Mouse (Mus musculus) liver, postnatal 0 days (tissue): ENCODE measurements around the gene Ptpn7. TPM values are rescaled to one million over a fixed set of nuclear protein-coding genes. Genes with fewer than 3 reads are reported as not detected.

Source experiments
- ATAC-seq: fragments of 200-750 bp; cut with Nextera tagmentation; 2 replicates; pipeline ENCODE4 v1.8.0; 2017; ENCODE audit warnings: mild to moderate bottlenecking, moderate library complexity
- DNase-seq: peaks from one replicate; pipeline ENCODE4 v3.0.0-alpha.2; 2016
- H3K27ac ChIP-seq: fragments of 300-500 bp; sonication (generic); 2 replicates; pipeline ENCODE4 v1.5.1; 2014; ENCODE audit warnings: antibody characterized with exemption, moderate library complexity, mild to moderate bottlenecking, low read depth
- H3K27me3 ChIP-seq: fragments of 300-500 bp; sonication (generic); 2 replicates; pipeline ENCODE4 v1.6.1; 2014; ENCODE audit warnings: low read length, control low read depth, mixed read lengths; ENCODE audit not compliant: insufficient read depth
- H3K36me3 ChIP-seq: fragments of 300-500 bp; sonication (generic); replicated peaks from 2 replicates; pipeline ENCODE4 v1.6.1; 2014; ENCODE audit warnings: mild to moderate bottlenecking, control low read depth, low read length, moderate library complexity, mixed read lengths; ENCODE audit not compliant: insufficient read depth
- H3K4me1 ChIP-seq: fragments of 300-500 bp; sonication (generic); 2 replicates; pipeline ENCODE4 v1.6.1; 2014; ENCODE audit warnings: antibody characterized with exemption, mild to moderate bottlenecking, control low read depth; ENCODE audit not compliant: insufficient read depth
- H3K4me2 ChIP-seq: fragments of 300-500 bp; sonication (generic); 2 replicates; pipeline ENCODE4 v1.6.1; 2014; ENCODE audit warnings: low read depth, mild to moderate bottlenecking, low read length, moderate library complexity, mixed read lengths
- H3K4me3 ChIP-seq: fragments of 300-500 bp; sonication (generic); 2 replicates; pipeline ENCODE4 v1.5.1; 2014; ENCODE audit warnings: low read depth, low read length
- H3K9ac ChIP-seq: fragments of 300-500 bp; sonication (generic); replicated peaks from 2 replicates; pipeline ENCODE4 v1.6.1; 2014; ENCODE audit warnings: mild to moderate bottlenecking, moderate library complexity
- H3K9me3 ChIP-seq: fragments of 300-500 bp; sonication (generic); 2 replicates; pipeline ENCODE4 v1.6.1; 2016; ENCODE audit warnings: mild to moderate bottlenecking, control low read depth, low read length, mixed read lengths
- CTCF ChIP-seq: sonication (generic); IDR thresholded peaks from 2 replicates; pipeline ENCODE4 v1.5.1; 2016; ENCODE audit warnings: antibody characterized with exemption, low read depth
- EP300 ChIP-seq: IDR thresholded peaks from 2 replicates; pipeline ENCODE4 v1.6.1; 2016; ENCODE audit warnings: antibody characterized with exemption, low read depth, mild to moderate bottlenecking
- WGBS: fragments of 180-500 bp; shearing (Covaris S2); extraction: QIAGEN DNeasy Blood & Tissue Kit; methylation state at CpG from one replicate; pipeline ENCODE4 v1.1.7; 2014; ENCODE audit not compliant: insufficient replicate concordance; 5-methylcytosine and 5-hydroxymethylcytosine counted together
- polyA plus RNA-seq: library from polyadenylated mRNA; unstranded; fragments of >200 nt; fragmentation: Nextera tagmentation; extraction: Ambion mirVana; gene quantifications from 2 replicates; pipeline ENCODE4 v1.2.1, GENCODE M21; 2015

Gene Ptpn7
- polyA plus RNA-seq, 1 experiment from 2014 or later = 6.7 TPM

GRCm38 (mm10) chr1:135124573-135125363 lies 7.7 kb upstream of the Ptpn7 start:
- DNase-seq = no peak
- H3K4me1 ChIP-seq = 0 out of 2 replicates have a peak, but pooled peaks cover 2% of the 10 kb centered on the region
- ATAC-seq = no peak
- no peaks in the 10 kb centered on the region for H3K27me3 ChIP-seq
- H3K4me2 ChIP-seq = no peak overlapping the region
- H3K9me3 ChIP-seq = no peaks in the 10 kb centered on the region
- no peak for TF ChIP-seq EP300
- TF ChIP-seq CTCF = no peak
- no peak overlapping the region for H3K4me3 ChIP-seq
- H3K36me3 ChIP-seq = no peaks in the 10 kb centered on the region
- no peak overlapping the region for H3K27ac ChIP-seq
- WGBS = 65% methylated on average over 8 of the region's 8 CpGs
- no peak overlapping the region for H3K9ac ChIP-seq

GRCm38 (mm10) chr1:135125990-135126389 lies 6.5 kb upstream of the Ptpn7 start:
- H3K27ac ChIP-seq = no peak overlapping the region
- no peak overlapping the region for H3K4me2 ChIP-seq
- no peak for ATAC-seq
- DNase-seq = no peak
- no peak for TF ChIP-seq EP300
- TF ChIP-seq CTCF = no peak
- no peaks in the 10 kb centered on the region for H3K9me3 ChIP-seq
- peaks cover 8% of the 10 kb centered on the region for H3K4me1 ChIP-seq
- WGBS = 74% methylated on average over 8 of the region's 8 CpGs
- no peaks in the 10 kb centered on the region for H3K36me3 ChIP-seq
- H3K9ac ChIP-seq = no peak overlapping the region
- no peak overlapping the region for H3K4me3 ChIP-seq
- H3K27me3 ChIP-seq = no peaks in the 10 kb centered on the region

- ATAC-seq (no peak), DNase-seq (no peak)
- TF ChIP-seq EP300 (no peak), CTCF (no peak)
- Histone ChIP-seq H3K4me3 (no peak overlapping the region), H3K9me3 (no peaks in the 10 kb centered on the region), H3K4me2 (no peak overlapping the region), H3K27me3 (no peaks in the 10 kb centered on the region), H3K9ac (no peak overlapping the region), H3K27ac (no peak overlapping the region), H3K4me1 (peaks cover 14% of the 10 kb centered on the region), H3K36me3 (no peaks in the 10 kb centered on the region)
- WGBS = 67% methylated on average over 4 of the region's 4 CpGs
These were observed 6.0 kb upstream of the Ptpn7 start for GRCm38 (mm10) chr1:135126443-135127027.

GRCm38 (mm10) chr1:135128011-135128441 lies 4.5 kb upstream of the Ptpn7 start:
- Histone ChIP-seq H3K4me1 (peaks cover 25% of the 10 kb centered on the region), H3K4me3 (no peak overlapping the region), H3K27me3 (no peaks in the 10 kb centered on the region), H3K27ac (no peak overlapping the region), H3K4me2 (no peak overlapping the region), H3K9ac (no peak overlapping the region), H3K36me3 (no peaks in the 10 kb centered on the region), H3K9me3 (no peaks in the 10 kb centered on the region)
- ATAC-seq (no peak), DNase-seq (no peak)
- no peak for TF ChIP-seq CTCF
- TF ChIP-seq EP300 = no peak
- WGBS = 50% methylated on average over 6 of the region's 6 CpGs

- no peak for TF ChIP-seq CTCF
- no peak for DNase-seq
- H3K9me3 ChIP-seq = no peaks in the 10 kb centered on the region
- no peak overlapping the region for H3K4me3 ChIP-seq
- 23% methylated on average over 9 of the region's 9 CpGs for WGBS
- no peak overlapping the region for H3K27ac ChIP-seq
- H3K4me1 ChIP-seq = peaks cover 34% of the 10 kb centered on the region
- no peak overlapping the region for H3K9ac ChIP-seq
- ATAC-seq = no peak
- no peaks in the 10 kb centered on the region for H3K27me3 ChIP-seq
- no peaks in the 10 kb centered on the region for H3K36me3 ChIP-seq
- H3K4me2 ChIP-seq = no peak overlapping the region
These were observed 3.5 kb upstream of the Ptpn7 start for GRCm38 (mm10) chr1:135128986-135129385.

- TF ChIP-seq EP300 = no peak
- TF ChIP-seq CTCF = no peak
- DNase-seq = no peak
- H3K4me1 ChIP-seq = peaks cover 39% of the 10 kb centered on the region
- no peak for ATAC-seq
- no peak overlapping the region for H3K4me2 ChIP-seq
- H3K27me3 ChIP-seq = no peaks in the 10 kb centered on the region
- no peak overlapping the region for H3K4me3 ChIP-seq
- no peaks in the 10 kb centered on the region for H3K9me3 ChIP-seq
- H3K27ac ChIP-seq = no peak overlapping the region
- H3K36me3 ChIP-seq = no peaks in the 10 kb centered on the region
- 68% methylated on average over 9 of the region's 9 CpGs for WGBS
- H3K9ac ChIP-seq = no peak overlapping the region
These were observed 2.8 kb upstream of the Ptpn7 start for GRCm38 (mm10) chr1:135129543-135130183.
